Mouse (Mus musculus): Measurements from ENCODE around the gene C9orf72.

- TF ChIP-seq POLR2A (IDR thresholded peaks at IDR 0.05; ENCODE audit: borderline replicate concordance, insufficient read depth, low read length) (no peak), CTCF (IDR thresholded peaks at IDR 0.05; ENCODE audit: borderline replicate concordance, insufficient read depth, low read depth, low read length) (no peak)
These were observed 52.4 kb downstream of the C9orf72 start for GRCm38 (mm10) chr4:35173551-35173950.

Measured in cerebellum, adult 2 months (tissue).